Mouse (Mus musculus) layer of hippocampus, adult 6 months (tissue): ENCODE data around the gene Gjb2. TPM values are rescaled to one million over a fixed set of nuclear protein-coding genes. Genes with fewer than 3 reads are reported as not detected.

ENCODE experiments used
- long read RNA-seq, 2 experiments: library from polyadenylated mRNA; unstranded; transcript quantifications; one replicate each; pipeline ENCODE4 v2.0.0; 2019 to 2020
- polyA plus RNA-seq: library from polyadenylated mRNA; unstranded; fragments of <200 nt; fragmentation: Nextera tagmentation; gene quantifications from 2 replicates; pipeline ENCODE4 v1.2.3, GENCODE M21; 2021

Gene Gjb2
- polyA plus RNA-seq, result 4.7 and 4.9 TPM in 2 replicates
- long read RNA-seq, experiment 1, partial matches to known transcripts, result 0 of 6 reads
- long read RNA-seq, experiment 1, other reads (novel, unspliced or antisense), result 2 of 6 reads
- long read RNA-seq, experiment 2, transcript Gjb2-201 (2 exons, 2,406 nt), result major isoform, 10 of 11 reads
- long read RNA-seq, experiment 2, partial matches to known transcripts, result 0 of 11 reads
- long read RNA-seq, experiment 2, other reads (novel, unspliced or antisense), result 1 of 11 reads

DNA sequence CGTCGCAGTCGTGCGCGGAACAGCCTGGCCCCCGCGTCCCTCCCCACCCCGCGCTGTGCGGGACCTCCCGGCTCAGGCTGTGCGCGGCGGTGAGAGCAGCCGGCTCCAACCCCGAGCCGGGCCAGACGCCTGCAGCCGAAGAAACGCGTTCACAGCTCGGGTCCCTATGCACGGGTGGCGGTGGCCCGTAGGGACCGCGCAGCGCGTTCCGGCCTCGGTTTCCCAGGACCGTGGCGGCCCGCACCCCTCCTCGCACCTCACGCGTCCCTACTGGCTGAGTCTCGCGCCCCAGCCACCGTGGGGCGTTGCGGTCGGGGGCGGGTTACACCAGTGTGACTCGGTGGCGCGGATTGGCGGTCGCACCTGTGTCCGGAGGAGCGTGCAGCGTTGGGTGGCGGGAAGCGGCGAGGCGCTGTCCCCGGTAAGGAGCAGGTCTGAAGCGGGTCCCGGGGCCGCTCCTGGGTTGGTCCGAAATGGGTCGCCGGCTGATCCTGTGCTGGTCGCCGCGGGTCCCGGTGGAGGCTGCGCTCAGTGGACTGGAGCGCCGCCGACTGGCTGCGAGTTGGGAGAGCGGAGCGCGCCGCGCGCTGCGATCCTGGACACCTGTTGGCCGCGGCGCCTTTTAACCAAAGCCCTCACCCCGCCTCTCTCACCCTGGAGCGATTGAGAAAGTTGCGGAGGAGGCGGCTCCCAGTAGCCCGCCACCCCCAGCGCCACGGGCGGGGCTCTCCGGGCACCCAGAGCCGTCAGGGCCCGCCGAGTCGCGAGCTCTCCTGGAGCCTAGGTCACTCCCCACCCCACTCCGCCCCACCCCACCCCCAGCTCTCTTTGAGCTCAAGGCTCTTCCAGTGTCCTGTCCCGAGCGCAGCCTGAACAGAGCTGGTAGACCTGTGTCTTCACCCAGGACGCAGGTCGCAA lies at the start of gene Gjb2:
Gjb2 (minus strand) TSS at position 597 of the 918 bp plus-strand sequence.

DNA sequence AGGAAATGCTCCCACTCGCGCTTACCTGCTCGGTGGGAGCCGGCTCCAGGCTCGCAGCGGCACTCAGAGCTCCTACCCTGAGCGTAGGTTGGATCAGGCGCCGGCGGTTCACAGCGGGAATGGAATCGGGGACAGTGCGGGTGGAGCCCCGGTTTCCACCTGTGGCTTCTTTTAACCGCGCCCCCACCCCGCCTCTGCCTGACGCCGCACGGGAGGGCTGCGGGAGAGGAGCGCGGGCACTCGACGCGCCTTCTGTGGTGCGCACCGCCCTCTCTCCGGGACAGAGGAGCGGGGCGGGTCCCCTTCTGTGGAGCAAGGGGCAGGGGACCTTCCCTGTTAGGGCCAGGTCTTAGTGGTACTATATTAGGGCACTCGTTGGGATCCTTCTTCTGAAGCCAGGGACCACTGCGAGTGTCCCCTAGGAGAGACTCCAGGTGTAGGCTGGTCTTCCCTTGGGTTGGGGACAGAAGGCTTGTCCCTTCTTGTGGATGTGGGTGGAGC lies 28.7 kb upstream of the Gjb2 start, which contains the start of gene Gjb6:
Gjb6 (minus strand) TSS at position 451 of the 501 bp plus-strand sequence.

DNA sequence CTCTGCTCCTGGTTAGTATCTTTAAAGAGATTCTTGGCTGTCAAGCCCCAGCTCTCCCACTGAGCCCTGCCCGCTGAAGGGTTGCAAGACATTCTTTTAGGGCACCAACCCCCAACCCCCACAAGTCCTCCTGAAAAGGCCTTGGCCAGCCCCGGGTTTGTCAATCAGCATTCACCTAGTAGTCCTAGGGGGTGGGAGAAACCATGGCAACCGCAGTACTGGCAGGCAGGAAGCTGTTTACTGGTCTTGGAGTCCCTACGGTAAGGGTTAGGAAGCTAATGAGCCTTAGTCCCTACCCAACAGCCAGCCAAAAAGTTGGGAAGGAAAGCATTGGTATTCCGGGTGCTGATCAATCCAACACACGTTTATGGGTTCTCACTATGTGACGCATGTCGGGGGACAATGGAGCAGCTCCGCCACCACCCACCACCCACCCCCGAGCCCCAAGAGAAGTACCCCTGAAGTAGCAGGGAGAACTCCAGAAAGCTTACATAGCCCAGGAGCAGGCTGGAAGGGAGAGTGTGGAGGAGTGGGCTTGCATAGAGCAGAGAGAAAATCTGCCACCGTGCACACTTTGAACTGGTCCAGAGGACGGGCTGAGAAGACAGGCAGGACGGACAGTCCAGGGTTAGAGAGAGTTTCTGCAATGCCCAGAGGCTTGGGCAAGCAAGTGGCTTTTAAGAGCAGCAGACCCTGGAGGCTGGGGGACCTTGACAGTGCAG lies 11.5 kb upstream of the Gjb2 start, which contains the start of gene Gm4491:
Gm4491 (minus strand) TSS at position 61 of the 722 bp plus-strand sequence.

DNA sequence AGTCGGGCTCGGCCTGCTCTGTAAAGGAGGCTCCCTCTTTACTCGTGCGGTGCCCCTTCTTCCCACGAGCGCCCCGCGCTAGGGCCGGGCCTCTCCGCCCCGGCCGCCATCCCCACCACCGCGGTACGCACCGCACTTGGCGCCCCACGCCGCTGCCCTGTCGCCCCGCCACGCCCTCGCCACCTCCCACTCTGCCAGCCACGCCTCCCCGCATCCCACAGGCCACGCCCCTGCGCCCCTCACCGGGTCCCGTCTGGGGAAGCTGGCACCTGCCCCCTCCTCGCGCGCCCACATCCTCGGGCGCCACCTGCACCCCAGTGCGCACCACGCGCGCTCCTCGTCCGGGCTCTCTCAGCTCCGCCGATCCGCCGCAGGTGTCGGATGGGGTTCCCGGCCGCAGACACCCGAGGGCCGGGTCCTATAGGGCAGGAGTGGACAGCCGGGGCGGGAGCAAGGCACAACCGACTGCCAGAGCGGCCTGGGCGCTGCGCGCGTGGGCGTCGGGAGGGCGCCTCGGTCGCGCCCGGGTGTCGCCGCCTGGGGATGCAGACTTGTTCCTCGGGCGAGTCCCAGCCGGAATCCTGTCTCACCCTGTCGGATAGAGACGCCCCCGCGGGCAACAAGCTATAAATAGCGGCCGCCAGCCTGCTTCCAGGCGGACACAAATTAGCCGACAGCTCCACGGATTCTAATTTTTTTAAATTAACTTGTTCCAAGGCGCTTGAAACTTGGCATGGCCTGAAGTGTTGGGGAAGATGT lies 46.8 kb downstream of the Gjb2 start, which contains the start of gene Gja3:
Gja3 (minus strand) TSS at position 538 of the 759 bp plus-strand sequence.

Other genes with a start within 250 kb of the Gjb2 start
- gene Zmym2, start 218.0 kb downstream of the Gjb2 start, polyA plus RNA-seq, result 15.0 and 18.4 TPM in 2 replicates
- 0.45 and 0.89 TPM in 2 replicates for gene Gja3, start 46.6 kb downstream of the Gjb2 start, polyA plus RNA-seq
- gene Gm4491, start 11.2 kb upstream of the Gjb2 start, polyA plus RNA-seq, result 0.64 and 0.67 TPM in 2 replicates
- 96.3 and 112 TPM in 2 replicates for gene Gjb6, start 28.9 kb upstream of the Gjb2 start, polyA plus RNA-seq